ENCODE assay signal across 33 mouse cellular contexts in the genomic region with DNA sequence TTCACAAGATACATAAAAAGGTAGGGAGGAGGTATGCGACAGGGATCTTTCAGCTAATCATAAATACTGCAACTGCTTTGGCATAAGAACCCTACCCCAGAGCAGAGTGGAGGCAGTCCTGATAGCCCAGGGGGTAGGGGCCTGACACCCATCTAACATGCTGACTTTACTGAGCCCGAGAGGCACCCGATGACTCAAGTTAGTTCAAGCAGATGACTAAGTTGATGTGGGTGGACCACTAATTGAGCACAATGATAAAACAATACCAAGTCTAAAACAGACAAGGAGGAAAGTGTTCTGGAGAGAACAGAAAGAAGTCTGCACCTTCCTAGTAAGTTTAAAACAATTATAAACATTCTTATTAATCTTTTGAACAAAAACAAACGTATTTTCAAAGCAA. TPM values are rescaled to one million over a fixed set of nuclear protein-coding genes. Genes with fewer than 3 reads are reported as not detected.
DNase-seq lines count a peak whose midpoint lies in the region; ATAC-seq and TF ChIP-seq lines count a peak whose summit lies in the region.
"Had no signal": no experiment of that assay in that cellular context is flagged by ENCODE, and none has a peak within 500 bp of the region (broad histone marks: within the 10 kb centered on the region; RNA-seq: fewer than 3 reads in every experiment).

No protein-coding gene starts in this region.

- no peak for ATAC-seq in forebrain, postnatal 0 days
- ATAC-seq: activated CD4-positive, CD25-positive, alpha-beta regulatory T cell, adult 4 months; forebrain, embryonic 14.5 days; forebrain, embryonic 16.5 days; Patski had no signal

- no peak for TF ChIP-seq CTCF in gastrocnemius, adult 2 months (IDR thresholded peaks at IDR 0.05)
- no peak for TF ChIP-seq CTCF in forebrain, postnatal 0 days (IDR thresholded peaks at IDR 0.05; ENCODE audit: low read depth)

- peak; percentile 5 for DNase-seq in gastrocnemius, adult 2 months
- no peak for DNase-seq in gastrocnemius, postnatal 36 days
- peak; percentile 63 for DNase-seq in 3T3-L1 (ENCODE audit: low read depth, low spot score)
- DNase-seq in Muller cell, postnatal 12 days (ENCODE audit: inconsistent ontology term), result peak; percentile 45
- peak; percentile 63 for DNase-seq in brain, adult 2 months (ENCODE audit: low read depth, low spot score)
- DNase-seq in spleen, adult 18-20 months, result no peak
- no peak for DNase-seq in left cerebral cortex, postnatal 36 days (ENCODE audit: low spot score in 2 of 2)
- no peak for DNase-seq in forebrain, postnatal 0 days
- DNase-seq: adrenal gland, adult 8-10 months; adrenal gland, postnatal 14 days; adrenal gland, postnatal 36 days; cerebellum, adult 11 months; cerebellum, adult 18-20 months; cerebellum, adult 8-10 months; cerebellum, adult 9-11 months; cerebellum, postnatal 14 days; cerebellum, postnatal 36 days; embryo, embryonic 11 days had no signal

- H3K4me3 ChIP-seq in gastrocnemius, adult 2 months, result no peak overlapping the region
- H3K4me3 ChIP-seq in forebrain, postnatal 0 days (ENCODE audit: low read depth, low read length), result no peak overlapping the region
- H3K4me3 ChIP-seq: embryonic facial prominence, embryonic 13.5 days; embryonic facial prominence, embryonic 15.5 days; erythroblast, embryonic 14.5 days; forebrain, embryonic 10.5 days; forebrain, embryonic 12.5 days had no signal

- H3K9me3 ChIP-seq in forebrain, postnatal 0 days (ENCODE audit: low read length), result no peaks in the 10 kb centered on the region
- H3K9me3 ChIP-seq: embryonic facial prominence, embryonic 13.5 days; embryonic facial prominence, embryonic 15.5 days; forebrain, embryonic 10.5 days; forebrain, embryonic 12.5 days had no signal

- no peak overlapping the region for H3K9ac ChIP-seq in forebrain, postnatal 0 days
- H3K9ac ChIP-seq: embryonic facial prominence, embryonic 13.5 days; embryonic facial prominence, embryonic 15.5 days; forebrain, embryonic 12.5 days had no signal

- no peak overlapping the region for H3K4me2 ChIP-seq in forebrain, postnatal 0 days (ENCODE audit: low read depth)
- H3K4me2 ChIP-seq: embryonic facial prominence, embryonic 13.5 days; embryonic facial prominence, embryonic 15.5 days; forebrain, embryonic 12.5 days had no signal

- 82% methylated on average over 4 of the region's 4 CpGs for WGBS in forebrain, postnatal 0 days

- no peaks in the 10 kb centered on the region for H3K27me3 ChIP-seq in forebrain, postnatal 0 days (ENCODE audit: insufficient read depth, low read length)
- H3K27me3 ChIP-seq: embryonic facial prominence, embryonic 13.5 days; embryonic facial prominence, embryonic 15.5 days; forebrain, embryonic 12.5 days; Patski had no signal

- intact Hi-C loops in gastrocnemius, adult 2 months (cut with DNase I), result no loop called here
- intact Hi-C loops in gastrocnemius, postnatal 36 days (cut with DNase I), result no loop called here
- intact Hi-C loops in left cerebral cortex, postnatal 36 days (cut with DNase I), result no loop called here

- no peak overlapping the region for H3K27ac ChIP-seq in gastrocnemius, adult 2 months
- H3K27ac ChIP-seq in forebrain, postnatal 0 days (ENCODE audit: low read depth, low read length), result no peak overlapping the region
- H3K27ac ChIP-seq: embryonic facial prominence, embryonic 13.5 days; embryonic facial prominence, embryonic 15.5 days; forebrain, embryonic 10.5 days; forebrain, embryonic 12.5 days had no signal

- no peaks in the 10 kb centered on the region for H3K4me1 ChIP-seq in forebrain, postnatal 0 days (ENCODE audit: insufficient read depth)
- H3K4me1 ChIP-seq: embryonic facial prominence, embryonic 13.5 days; embryonic facial prominence, embryonic 15.5 days; forebrain, embryonic 10.5 days; forebrain, embryonic 12.5 days had no signal

- H3K36me3 ChIP-seq in forebrain, postnatal 0 days (ENCODE audit: insufficient read depth), result peaks cover 58% of the 10 kb centered on the region

RNA-seq across cellular contexts. Expression of gene Smbd1, which starts 21.2 kb away (rescaled TPM):
- total RNA-seq in gastrocnemius, adult 2 months (2021), result not detected
- total RNA-seq in gastrocnemius, postnatal 36 days (2021), result not detected
- not detected for total RNA-seq in left cerebral cortex, postnatal 36 days (2021)
- not detected in 2 replicates for total RNA-seq in forebrain, postnatal 0 days (2014; rRNA removed)
- not detected in 2 replicates for polyA plus RNA-seq in forebrain, postnatal 0 days (2015; fragmentation: Nextera tagmentation; extraction: Ambion mirVana)
- total RNA-seq: adrenal gland, adult 18-20 months; adrenal gland, adult 8-10 months; adrenal gland, postnatal 14 days; adrenal gland, postnatal 36 days; common myeloid progenitor, adult 5-6 weeks had no signal
- polyA plus RNA-seq: activated CD4-positive, CD25-positive, alpha-beta regulatory T cell, adult 4 months; brain, embryonic 14.5 days; C2C12; embryonic facial prominence, embryonic 11.5 days; embryonic facial prominence, embryonic 13.5 days; embryonic facial prominence, embryonic 15.5 days; erythroblast, embryonic 14.5 days; forebrain, embryonic 10.5 days; forebrain, embryonic 12.5 days; forebrain, embryonic 14.5 days; forebrain, embryonic 16.5 days; Patski had no signal

RNA-seq across cellular contexts. Expression of gene Muc20, which starts 34.3 kb away (rescaled TPM):
- total RNA-seq in gastrocnemius, adult 2 months (2021), result under 1 TPM; 0.33 to 0.45 TPM
- total RNA-seq in gastrocnemius, postnatal 36 days (2021), result under 1 TPM; 0.18 to 0.22 TPM
- total RNA-seq in left cerebral cortex, postnatal 36 days (2021), result not detected
- total RNA-seq in forebrain, postnatal 0 days (2014; rRNA removed), result not detected in 2 replicates
- not detected in 2 replicates for polyA plus RNA-seq in forebrain, postnatal 0 days (2015; fragmentation: Nextera tagmentation; extraction: Ambion mirVana)
- total RNA-seq: adrenal gland, postnatal 36 days; common myeloid progenitor, adult 5-6 weeks; ES-E14 had no signal
- polyA plus RNA-seq: C2C12; embryonic facial prominence, embryonic 11.5 days; embryonic facial prominence, embryonic 13.5 days; forebrain, embryonic 10.5 days; forebrain, embryonic 12.5 days; forebrain, embryonic 14.5 days; forebrain, embryonic 16.5 days had no signal

RNA-seq across cellular contexts. Expression of gene Fyttd1, which starts 45.8 kb away (rescaled TPM):
- total RNA-seq in gastrocnemius, adult 2 months (2021), result 10 to 100 TPM; 95.0 to 95.1 TPM
- 10 to 100 TPM; 86.0 to 88.7 TPM for total RNA-seq in gastrocnemius, postnatal 36 days (2021)
- 100 to 1,000 TPM; 115 to 121 TPM for total RNA-seq in left cerebral cortex, postnatal 36 days (2021)
- total RNA-seq in forebrain, postnatal 0 days (2014; rRNA removed), result 121 and 142 TPM in 2 replicates
- polyA plus RNA-seq in forebrain, postnatal 0 days (2015; fragmentation: Nextera tagmentation; extraction: Ambion mirVana), result 119 and 129 TPM in 2 replicates

RNA-seq across cellular contexts. Expression of gene Rubcn, which starts 46.1 kb away (rescaled TPM):
- 10 to 100 TPM; 24.0 to 28.5 TPM for total RNA-seq in gastrocnemius, adult 2 months (2021)
- 10 to 100 TPM; 23.9 to 25.4 TPM for total RNA-seq in gastrocnemius, postnatal 36 days (2021)
- total RNA-seq in left cerebral cortex, postnatal 36 days (2021), result 10 to 100 TPM; 60.7 to 72.2 TPM
- total RNA-seq in forebrain, postnatal 0 days (2014; rRNA removed), result 70.9 and 81.0 TPM in 2 replicates
- 20.2 and 25.7 TPM in 2 replicates for polyA plus RNA-seq in forebrain, postnatal 0 days (2015; fragmentation: Nextera tagmentation; extraction: Ambion mirVana)

Comparison
In these comparisons a context has a peak if more than half of its experiments do, and no peak if none do; other contexts are left out.
1. DNase-seq: peak in gastrocnemius, adult 2 months (single experiment), 3T3-L1 (single experiment), Muller cell, postnatal 12 days (single experiment) and brain, adult 2 months (single experiment); none in gastrocnemius, postnatal 36 days (0 of 2), spleen, adult 18-20 months (0 of 2), left cerebral cortex, postnatal 36 days (0 of 2) and forebrain, postnatal 0 days (single experiment).